Mouse (Mus musculus) gastrocnemius, adult 18-20 months (tissue): ENCODE results near the gene Ikzf5. TPM values are rescaled to one million over a fixed set of nuclear protein-coding genes. Genes with fewer than 3 reads are reported as not detected.
A peak's percentile ranks its signal among the peaks of the same experiment; 100 is the strongest.
"Not testable (repeated sequence)": the region's sequence is repeated elsewhere in the genome, so short reads cannot be mapped to it uniquely, and the experiment has no call there.

ENCODE experiments used
- DNase-seq: peaks from one replicate; pipeline ENCODE4 v3.0.0; 2021; ENCODE audit warnings: low spot score
- long read RNA-seq, 2 experiments: library from polyadenylated mRNA; stranded (forward); transcript quantifications; one replicate each; pipeline ENCODE4 v2.0.0; 2021
- total RNA-seq, 2 experiments: library from RNA; stranded (reverse); gene quantifications; 2 replicates each; pipeline ENCODE4 v1.2.3; 2021

Ikzf5 gene
- 10 to 100 TPM; 31.8 to 33.3 TPM for total RNA-seq
- long read RNA-seq, experiment 1, full-length matches to known transcripts: 21 of 26 reads
- long read RNA-seq, experiment 1, partial matches to known transcripts: 0 of 26 reads
- long read RNA-seq, experiment 1, other reads (novel, unspliced or antisense): 5 of 26 reads
- long read RNA-seq, experiment 2, full-length matches to known transcripts: 23 of 25 reads
- long read RNA-seq, experiment 2, partial matches to known transcripts: 0 of 25 reads
- long read RNA-seq, experiment 2, other reads (novel, unspliced or antisense): 2 of 25 reads

DNA sequence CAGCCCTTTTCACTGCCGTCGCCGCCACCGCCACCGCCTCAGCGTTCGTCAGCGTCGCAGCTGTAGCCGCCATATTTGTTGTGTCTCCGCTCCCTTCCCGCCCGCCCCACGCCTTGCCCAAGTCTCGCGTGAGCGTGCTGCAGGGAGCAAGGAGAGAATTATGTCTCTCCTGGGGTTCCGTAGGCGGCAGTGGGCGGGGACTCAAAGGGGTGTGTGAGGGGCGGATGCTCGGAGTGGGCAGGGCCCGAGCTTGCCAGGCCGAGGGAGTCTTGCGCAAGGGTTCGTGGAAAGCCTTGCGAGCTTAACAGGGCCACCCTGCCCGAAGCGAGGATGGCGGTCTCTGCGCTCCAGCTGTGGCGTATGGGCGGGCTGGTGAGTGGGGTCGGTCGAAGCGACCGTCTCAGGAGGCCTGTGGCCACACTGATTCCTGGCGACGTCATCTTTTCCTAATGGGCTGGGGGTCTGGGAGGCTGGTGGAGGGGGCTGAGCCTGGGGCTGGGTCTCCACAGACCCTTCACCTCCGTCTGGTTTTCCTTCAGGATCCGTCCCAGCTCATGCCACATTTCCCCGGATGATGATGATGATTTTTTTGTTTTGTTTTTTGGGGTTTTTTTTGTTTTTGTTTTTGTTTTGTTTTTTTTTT lies at the start of gene Ikzf5, which contains the start of gene Acadsb:
TSS of gene Ikzf5 (minus strand) at position 106 of the 643 bp plus-strand sequence.
TSS of gene Acadsb (plus strand) at position 186 of the 643 bp plus-strand sequence.
- peak; percentile 100 for DNase-seq

DNA sequence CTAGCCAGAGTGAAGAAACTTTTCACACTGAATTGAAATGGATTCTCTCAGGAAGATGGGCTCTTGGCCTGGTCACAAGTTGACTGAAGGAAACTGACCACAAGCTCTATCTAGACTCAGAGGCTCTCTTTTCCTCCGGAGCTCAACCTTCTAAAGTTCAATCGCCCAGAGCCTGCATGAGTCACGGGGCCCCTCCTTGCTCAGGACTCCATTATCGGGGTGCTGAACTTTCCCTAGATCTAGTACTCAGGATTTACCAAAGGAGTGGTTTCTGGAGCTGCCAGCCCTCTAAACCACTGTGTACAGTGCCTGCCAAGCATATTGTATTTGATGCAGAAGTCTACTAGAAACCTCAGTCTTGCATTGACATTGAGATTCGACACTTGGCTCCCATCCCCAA lies 46.4 kb upstream of the Ikzf5 start:
- DNase-seq: no peak

DNA sequence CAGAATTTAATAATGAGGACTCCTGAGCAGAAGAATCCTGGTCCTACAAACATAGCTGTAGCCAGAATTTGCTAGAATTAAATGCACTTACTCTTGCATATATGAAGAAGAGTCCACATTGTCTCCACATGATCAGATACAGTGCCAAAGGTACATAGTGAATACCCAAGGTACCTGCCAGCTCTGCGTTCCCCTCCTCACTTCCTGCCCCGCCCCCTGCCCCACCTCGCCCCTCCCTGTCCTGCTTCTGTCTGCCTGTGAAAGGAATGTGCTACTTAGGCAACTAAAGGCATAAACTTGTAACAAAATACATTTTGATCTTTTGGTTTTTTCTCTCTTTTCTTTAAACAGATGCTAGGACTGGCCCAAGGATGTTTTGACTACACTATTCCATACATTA lies 26.7 kb upstream of the Ikzf5 start:
- DNase-seq: no peak

DNA sequence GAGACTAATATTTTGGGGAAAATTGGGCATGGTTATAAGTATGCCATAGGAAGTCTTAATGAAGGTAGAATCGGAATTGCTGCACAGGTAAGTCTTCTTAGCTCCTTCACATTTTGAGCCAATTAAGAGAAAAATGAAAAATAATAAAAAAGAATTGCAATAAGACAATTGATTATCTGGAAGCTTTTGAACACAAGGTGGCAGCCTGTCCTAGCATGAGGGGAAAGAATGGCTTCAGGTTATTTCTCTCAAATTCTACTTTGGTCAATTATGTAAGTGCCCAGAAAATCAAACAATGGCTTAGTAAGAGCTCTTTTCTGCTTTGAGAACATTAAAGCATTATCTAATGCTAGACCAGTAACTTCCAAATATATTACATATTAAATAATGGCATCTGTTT lies 24.0 kb upstream of the Ikzf5 start:
- DNase-seq: no peak

DNA sequence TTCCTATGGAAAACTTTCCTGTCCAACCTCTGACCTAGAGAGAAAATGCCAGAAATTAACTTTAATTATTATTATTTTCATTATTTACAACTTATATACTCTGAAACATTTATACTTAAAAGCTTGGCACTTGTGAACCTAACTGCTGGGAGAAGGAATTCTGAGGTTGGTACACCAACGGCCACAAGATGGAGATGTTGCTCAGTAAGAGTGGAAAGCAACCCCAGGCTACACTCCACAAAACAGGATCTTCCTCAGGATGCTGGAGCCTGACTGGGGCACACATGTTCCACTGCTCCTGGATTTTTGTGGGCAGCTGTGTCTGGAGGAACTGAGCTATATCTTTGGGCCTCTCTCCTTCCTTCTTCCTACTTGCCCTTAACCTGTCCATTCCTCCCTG lies 21.9 kb upstream of the Ikzf5 start:
- DNase-seq: no peak

DNA sequence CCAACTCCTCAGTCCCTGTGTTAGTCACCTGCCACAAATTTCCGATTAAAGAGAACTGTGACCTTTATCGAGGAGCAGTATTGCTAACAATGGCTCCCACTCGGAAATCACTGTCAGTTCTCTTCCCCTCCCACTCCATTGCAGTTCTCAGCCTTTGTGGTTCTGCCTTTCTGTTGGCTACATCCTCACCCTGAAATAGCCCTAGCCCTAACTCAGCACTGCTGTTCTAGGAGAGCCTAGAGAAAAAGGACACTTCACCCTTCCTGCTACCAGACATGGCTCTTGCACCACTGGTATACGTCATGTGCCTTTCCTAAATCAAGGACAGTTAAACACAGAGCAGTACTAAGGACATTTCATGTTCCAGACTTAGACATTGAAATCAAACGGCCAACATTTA lies 17.0 kb upstream of the Ikzf5 start:
- no peak for DNase-seq

DNA sequence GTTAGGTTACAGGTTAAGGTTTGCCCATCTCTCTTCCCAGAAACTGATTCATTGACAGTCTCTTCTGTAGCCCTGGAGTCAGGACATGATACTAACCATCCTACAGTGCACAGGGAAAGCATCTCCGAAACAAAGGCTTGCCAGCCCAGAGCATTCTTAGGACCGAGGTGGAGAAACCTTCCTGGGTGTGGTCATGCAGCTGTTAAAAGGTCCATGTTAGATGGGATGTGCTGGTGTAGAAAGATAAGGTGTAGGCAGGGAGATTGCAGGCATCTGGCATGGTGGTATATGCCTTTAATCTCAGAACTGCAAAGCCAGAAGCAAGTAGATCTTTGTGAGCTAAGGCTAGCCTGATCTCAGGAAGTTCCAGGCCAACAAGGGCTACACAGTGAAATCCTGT lies 14.6 kb upstream of the Ikzf5 start:
- DNase-seq: no peak

DNA sequence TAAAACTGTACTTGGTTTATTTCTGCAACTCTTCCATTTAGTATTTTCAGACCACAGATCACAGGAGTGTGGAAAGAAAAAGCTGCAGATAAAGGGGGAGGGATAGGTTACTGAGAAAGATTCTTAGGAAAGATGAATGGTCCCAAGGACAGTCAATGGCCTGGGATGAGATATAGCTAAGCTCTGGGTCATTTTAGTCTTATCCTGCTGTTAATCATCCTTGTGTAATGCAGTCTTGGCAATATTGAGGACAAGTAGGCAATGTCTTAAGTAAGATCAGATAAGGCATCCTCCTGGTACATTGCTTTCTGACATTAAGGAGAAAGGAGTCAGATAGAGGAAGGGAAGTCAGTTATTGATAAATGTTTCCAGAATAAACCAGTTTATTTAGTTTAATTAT lies 7.3 kb upstream of the Ikzf5 start:
- no peak for DNase-seq

DNA sequence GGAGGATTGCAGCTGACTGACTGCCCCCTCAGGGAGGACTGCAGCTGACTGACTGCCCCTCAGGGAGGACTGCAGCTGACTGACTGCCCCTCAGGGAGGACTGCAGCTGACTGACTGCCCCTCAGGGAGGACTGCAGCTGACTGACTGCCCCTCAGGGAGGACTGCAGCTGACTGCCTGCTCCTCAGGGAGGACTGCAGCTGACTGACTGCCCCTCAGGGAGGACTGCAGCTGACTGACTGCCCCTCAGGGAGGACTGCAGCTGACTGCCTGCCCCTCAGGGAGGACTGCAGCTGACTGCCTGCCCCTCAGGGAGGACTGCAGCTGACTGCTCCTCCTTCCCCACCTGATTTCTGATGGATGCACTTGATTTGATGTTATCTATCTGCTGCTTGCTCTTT lies 6.4 kb upstream of the Ikzf5 start:
- DNase-seq: not testable (repeated sequence)

DNA sequence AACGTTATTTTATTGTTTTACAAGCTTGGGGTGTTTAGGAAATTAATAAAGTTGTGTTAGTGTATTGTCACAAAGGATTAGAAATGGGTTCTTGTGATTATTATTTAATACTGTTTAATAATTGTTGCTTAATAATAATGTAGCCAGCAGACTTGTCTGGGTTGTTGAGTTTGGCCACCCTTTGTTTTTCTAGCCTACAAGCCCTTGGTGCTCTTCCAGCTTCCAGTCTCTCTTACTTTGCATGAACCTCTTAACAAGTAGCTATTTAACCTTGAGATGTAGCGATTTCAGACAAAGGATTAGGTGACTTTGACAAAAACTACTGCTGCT lies 1.6 kb upstream of the Ikzf5 start:
- no peak for DNase-seq

DNA sequence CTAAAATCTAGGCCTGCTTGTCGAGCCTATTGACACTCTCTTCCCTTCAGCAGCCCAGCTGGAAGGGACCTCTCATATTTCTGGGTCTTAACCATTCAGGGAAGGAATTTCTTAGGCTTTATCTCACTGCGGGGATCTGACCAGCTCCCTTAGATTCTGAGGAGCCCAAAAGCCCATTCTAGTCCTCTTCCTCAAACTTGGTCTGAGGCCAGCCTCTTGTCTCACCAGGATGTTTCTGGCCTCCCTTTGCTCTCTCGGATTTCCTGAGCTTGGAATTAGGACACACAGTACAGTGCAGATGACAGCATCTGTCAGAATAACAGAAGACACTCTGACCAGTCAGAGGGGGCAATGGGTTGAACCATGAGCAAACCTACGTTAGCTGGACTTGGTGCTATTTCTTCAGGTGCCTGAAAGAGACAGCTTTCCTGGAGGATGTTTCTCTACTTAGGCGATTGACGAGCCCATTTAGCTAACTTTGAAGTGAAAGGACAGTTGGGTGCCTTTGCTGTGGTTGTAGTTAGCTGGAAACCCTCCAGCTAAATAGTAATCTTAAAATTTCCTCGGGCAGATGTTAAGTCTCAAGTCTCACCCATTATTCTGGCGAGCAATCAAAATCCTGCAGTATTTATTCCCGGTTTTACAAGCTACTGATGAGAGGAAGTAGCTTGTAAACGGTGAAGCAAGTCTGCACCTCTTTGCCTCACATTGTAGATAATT lies 1.1 kb upstream of the Ikzf5 start:
- peak; percentile 45 for DNase-seq

DNA sequence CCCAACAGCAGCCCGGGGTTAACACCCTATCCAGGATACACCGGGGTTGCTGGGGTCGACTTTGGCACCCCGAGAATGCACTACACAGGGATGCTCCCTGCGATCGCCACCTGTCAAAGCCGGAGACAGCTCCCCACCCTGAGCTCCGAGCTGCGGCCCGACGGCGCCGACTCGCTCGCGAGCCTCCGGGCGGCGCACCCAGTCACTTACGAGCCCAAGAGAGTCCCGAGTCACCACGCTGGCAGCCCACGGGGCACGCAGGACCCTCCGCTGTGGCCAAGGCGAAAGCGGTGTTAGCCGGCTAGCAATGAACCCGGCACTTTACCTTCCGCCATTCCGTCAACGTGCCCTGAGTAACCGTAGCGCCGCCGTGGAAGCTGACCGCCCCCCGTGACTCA lies 334 bp downstream of the Ikzf5 start:
- peak; percentile 9 for DNase-seq

DNA sequence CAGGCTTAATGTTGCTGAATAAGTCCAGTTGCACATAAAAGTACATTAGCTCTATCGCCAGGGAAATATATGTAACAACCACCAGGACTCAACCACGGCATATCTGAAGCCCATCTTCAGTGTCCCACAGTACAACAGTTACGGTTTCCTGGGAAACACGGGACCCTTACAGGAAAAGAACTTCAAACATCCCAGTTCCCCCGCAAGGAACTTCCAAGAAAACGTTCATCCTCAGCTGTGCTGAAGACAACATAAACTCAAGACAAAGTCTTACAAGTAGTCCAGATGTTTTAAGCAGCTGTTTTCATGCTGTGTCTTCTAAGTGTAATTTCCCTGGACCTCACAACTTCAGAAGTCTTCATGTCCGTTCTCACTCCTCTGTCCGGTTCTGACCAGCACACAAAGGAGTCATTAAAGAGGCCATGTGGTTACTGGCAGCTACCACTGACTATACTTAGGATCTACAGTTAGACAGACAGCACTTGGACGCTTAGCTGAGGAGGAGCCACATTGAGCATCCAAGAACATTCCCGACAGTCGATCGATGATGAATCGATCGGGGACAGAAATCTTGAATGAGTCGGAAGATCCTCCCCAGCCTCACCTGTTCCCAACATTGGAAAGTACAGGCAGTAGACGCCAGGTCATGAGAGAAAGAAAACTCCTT lies 867 bp downstream of the Ikzf5 start:
- no peak for DNase-seq

DNA sequence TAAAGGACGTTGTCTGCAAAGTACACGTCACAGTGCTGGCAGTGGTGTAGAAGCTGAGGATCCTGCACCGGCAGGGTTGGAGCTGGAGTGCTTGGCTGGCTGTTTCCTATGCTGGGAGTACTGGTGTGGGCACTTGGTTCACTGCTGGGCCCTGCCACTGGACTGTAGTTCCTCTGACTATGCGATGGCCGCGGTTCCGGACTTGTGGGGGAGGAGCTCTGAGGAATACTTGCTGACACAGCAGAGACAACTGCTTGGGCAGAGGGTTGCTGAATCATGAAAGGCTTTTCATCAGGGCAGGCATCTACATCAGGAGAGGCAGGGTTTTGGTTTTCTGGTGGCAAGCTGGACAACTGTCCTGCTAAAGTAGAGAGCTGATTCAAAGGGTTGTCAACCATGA lies 18.6 kb downstream of the Ikzf5 start:
- not testable (repeated sequence) for DNase-seq

DNA sequence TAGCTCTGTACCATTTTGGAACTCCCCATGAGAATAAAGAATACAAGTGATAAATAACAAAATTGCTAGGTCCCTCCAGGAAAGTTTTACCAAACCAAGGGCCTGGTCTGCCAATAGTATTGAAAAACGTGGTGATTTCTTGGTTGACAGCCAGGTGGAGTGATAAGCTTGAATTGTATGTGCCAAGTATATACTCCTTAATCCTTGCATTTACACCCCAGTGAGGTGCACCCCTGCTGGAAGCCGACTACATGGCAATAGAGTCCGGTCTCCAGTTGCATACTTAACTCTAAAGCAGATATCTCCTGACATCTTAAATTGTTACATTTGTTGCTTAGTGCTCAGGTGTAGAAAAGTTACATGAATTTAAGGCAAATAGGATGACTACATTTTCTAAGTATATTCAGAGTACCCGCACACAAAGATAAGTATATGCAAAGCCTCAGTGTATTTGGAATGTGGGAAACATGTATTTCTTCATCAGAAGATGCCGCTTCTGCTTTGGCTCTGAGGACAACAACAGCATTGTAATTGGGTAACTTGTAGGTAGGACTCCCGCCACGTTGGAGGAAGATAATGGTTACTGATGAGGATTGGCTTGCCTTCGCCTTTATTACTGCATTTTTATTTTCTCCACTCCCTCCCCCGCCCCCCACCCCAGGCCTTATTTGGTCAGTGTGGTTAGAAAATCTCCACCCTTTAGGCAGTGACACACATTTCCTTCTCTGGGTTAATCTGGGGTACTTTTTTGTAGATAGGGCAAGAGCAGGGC lies 38.3 kb downstream of the Ikzf5 start:
- DNase-seq: no peak

DNA sequence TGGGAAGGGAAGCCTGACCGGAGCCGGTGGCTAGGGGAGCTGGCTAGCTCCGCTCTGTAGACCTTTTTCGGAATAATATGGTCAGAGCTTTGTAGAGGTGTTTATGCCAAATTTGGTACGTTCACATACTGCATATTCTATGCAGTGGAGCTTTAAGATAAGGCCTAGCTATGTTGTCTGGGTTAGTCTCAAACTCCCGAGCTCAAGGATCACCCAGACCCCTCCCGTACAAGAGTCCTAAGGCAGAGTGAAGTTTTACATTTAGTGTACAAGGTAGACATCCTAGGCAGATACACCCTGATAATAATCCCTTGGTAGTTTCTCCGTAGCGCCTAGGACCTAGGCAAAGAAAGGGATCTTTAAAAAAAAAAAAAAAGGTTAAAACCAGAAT lies 38.9 kb downstream of the Ikzf5 start:
- no peak for DNase-seq

DNA sequence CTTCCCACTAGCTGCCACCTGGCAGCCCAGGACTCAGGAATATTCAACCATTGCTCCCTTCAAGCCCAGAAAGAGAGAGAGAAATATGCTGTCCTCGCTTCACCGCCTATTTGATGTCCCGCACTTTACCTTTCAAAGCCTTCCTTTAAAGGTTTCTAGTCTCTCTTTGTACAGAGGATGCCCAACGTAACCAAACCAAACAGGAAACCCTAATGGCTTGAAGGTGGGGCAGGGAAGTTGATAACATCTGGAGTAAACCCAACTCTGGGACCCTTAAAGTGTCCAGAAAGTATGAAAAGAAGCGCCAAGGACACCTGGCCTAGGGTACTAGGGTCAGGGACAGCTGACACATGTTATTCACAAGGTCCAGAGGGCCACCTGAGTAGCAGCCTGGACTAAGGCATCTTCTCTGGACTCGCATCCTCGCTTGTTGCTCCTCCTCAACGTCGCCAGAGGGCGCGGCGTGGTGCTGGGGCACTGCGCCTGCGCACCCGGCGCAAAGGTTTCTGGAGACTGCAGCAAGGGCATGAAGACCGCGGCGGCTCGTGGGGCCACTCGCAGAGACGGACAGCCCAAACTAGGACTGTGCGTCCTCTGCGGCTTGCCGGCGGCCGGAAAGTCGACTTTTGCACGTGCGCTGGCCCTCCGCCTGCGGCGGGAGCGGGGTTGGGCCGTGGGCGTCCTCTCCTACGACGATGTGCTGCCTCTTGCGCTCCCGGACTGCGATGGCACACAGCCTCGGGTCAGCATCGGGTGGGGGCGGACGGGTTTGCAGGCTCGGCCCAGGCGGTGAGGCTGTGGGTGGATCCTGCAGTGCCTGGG lies 39.5 kb downstream of the Ikzf5 start, which contains the start of gene Pstk:
TSS of gene Pstk (plus strand) at position 494 of the 822 bp plus-strand sequence.
- peak; percentile 87 for DNase-seq

DNA sequence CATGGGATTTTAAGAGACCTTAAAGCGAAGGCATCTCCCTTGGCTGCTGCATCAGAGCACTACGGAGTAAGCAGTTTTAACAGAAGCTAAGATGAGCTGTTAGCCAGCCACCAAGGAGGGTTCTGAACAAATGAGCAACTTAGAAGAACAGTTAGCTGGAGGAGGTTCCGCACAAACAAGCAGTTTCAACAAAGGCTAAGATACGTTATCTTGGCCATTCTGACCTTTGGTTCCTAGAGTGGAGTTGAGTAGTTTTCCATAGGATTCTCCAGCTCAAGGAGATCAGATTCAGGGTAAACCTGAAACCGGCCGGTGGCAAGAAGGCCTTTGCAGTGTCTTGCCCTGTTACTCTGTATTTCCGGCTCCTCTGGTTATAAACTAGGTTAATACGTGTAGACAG lies 46.2 kb downstream of the Ikzf5 start:
- DNase-seq: no peak

DNA sequence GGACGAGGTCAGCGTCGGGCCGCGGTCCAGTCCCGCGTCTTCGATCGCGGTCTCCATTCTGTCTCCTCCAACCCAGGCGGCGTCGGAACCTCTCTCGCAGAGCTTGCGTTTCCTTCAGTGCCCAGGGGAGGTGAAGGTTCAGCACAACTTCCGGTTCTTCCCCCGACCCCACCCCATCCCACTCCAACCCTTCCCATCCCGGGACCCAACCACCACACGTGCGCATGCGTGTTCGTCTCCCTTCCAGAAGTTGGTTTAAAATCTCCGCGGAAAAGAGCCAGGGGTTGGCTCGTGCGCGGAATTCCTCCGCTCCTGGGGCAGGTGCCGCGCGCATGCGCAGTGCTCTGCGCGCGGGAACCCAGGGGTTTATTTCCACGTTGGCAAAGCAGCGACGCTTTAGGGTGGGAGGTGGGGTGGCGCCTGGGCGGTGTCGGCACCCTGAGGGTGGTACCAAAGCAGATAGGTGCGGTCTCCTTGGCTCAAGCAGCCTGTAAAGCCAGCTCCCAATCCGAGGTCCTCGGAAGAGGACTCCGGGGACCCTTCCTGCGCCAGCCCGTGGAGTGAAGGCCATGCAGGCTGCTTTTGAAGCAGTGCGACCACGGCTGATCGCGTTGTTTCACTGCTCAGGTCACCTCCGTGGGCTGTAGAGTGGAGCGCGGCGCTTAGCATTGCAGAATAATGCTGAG lies 47.6 kb downstream of the Ikzf5 start, which contains the start of gene 2310057M21Rik:
TSS of gene 2310057M21Rik (minus strand) at position 145 of the 686 bp plus-strand sequence.
- peak; percentile 95 for DNase-seq

DNA sequence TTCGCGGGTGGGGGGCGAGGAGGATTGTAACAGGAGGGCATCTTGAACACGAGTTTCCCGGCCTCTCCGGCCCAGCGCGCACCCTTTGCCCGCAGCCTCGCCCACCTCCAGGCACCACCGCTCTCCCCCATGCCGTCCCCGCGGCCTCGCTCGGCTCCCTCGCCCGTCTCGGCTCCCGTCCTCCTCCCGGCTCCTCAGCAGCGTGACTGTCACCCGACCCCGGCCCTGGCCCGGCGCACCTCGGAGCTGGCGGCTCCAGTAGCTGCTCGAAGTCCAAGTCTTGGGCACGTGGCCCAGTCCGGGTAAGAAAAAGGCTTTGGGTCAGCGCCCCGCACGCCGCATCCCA lies 48.1 kb downstream of the Ikzf5 start:
- DNase-seq: no peak
